Mouse (Mus musculus): ENCODE results near the gene Ubr7. TPM values are rescaled to one million over a fixed set of nuclear protein-coding genes. Genes with fewer than 3 reads are reported as not detected.

Gene Ubr7
- polyA plus RNA-seq, 1 experiment from 2014 or later: 25.6 TPM

DNA sequence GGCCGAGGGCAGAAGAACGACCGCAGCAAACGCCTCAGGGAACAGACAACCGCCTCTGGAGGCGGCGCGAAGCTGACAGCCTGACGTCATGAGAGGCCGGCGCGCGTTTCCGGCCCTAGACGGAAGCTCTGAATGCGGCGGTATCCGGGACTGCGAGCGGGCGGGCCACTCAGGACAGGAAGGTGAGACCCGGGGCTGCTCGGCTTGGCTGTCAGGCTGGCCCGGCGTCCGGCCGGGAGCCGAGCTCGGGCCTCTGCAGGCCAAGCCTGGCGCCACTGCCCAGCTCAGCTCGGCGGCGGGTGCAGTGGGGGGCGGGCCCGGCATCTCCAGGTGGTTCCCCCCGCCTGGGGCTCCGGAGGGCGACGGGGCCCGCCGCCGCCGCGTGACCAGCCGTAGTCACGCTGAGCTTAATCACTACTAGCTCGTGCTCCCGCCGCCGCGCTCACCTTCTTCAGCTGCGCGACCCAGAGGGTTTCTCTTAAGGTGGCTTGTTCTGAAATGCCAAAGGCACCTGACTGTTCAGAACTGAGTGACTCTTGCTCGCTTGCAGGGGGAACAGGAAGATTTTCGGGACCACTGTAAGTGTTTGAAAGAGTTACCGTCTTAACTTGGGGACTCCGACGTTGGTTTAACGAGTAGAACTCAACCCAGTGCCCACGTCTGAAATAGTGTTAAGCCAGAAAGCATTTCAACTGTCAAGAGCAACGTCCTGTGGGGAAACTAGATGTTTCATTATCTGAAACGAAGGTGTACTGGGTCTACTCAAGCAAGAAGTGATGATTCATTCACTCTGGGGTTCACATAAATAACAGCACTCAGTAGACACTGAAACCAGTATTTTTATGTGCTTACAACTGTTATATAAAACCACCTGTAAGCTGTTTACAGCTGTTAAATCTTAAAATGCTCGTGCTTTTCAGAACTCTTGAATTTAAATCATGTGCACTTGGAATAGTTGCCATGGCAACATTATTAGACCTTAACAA, 13.9 kb upstream of the Ubr7 start, which contains the start of the genes Moap1 and Tmem251:
Gene Moap1 (minus strand): TSS at position 73 of the 986 bp plus-strand sequence.
Gene Tmem251 (plus strand): TSS at position 174 of the 986 bp plus-strand sequence.
- peak; percentile 96 for ATAC-seq (replicated peaks; ENCODE audit: insufficient number of reproducible peaks, insufficient read depth, low FRiP score, low read depth)
- peak within 1 kb of the TSS; percentile 91 for H3K9ac ChIP-seq
- peaks cover 21% of the 10 kb centered on the region for H3K4me1 ChIP-seq (replicated peaks)
- peak within 1 kb of the TSS; percentile 93 for H3K4me3 ChIP-seq
- no peaks in the 10 kb centered on the region for H3K27me3 ChIP-seq
- under 1% methylated on average over 63 of the region's 63 CpGs for WGBS
- no peaks in the 10 kb centered on the region for H3K9me3 ChIP-seq (replicated peaks)
- peaks cover 14% of the 10 kb centered on the region for H3K36me3 ChIP-seq
- peak within 1 kb of the TSS; percentile 97 for H3K27ac ChIP-seq
- H3K4me2 ChIP-seq: peak within 1 kb of the TSS; percentile 82

GRCm38 (mm10) chr12:102744839-102745238, 12.9 kb upstream of the Ubr7 start:
- ATAC-seq (replicated peaks; ENCODE audit: insufficient number of reproducible peaks, insufficient read depth, low FRiP score, low read depth): no peak

DNA sequence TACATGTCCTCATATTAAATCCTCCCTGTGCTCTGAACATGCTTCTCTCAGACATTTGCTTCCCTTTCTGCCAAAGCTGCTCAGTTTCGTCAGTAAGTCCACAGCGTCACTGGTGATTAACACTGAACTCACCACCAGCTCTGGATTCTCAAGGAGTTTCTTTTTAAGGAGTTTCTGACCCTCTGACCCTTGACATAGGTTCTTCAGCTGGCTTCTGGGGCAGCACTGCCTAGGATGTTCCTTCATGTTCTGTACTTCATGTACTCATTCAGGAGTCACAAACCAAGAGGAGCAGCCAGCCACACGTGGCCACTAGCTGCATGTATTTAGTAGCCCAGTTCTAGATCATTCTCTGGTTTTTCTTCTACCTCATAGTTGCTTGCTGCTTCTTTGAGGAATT, 9.5 kb upstream of the Ubr7 start:
- H3K27ac ChIP-seq: no peak overlapping the region
- no peak for ATAC-seq (replicated peaks; ENCODE audit: insufficient number of reproducible peaks, insufficient read depth, low FRiP score, low read depth)
- peaks cover 14% of the 10 kb centered on the region for H3K36me3 ChIP-seq
- H3K4me2 ChIP-seq: no peak overlapping the region
- no peaks in the 10 kb centered on the region for H3K27me3 ChIP-seq
- H3K9ac ChIP-seq: no peak overlapping the region
- WGBS: 87% methylated on average over 3 of the region's 3 CpGs
- H3K9me3 ChIP-seq (replicated peaks): no peaks in the 10 kb centered on the region
- peaks cover 12% of the 10 kb centered on the region for H3K4me1 ChIP-seq (replicated peaks)
- no peak overlapping the region for H3K4me3 ChIP-seq

More at GRCm38 (mm10) chr12:102744839-102745238, 12.9 kb upstream of the Ubr7 start:
- Histone ChIP-seq H3K9me3 (replicated peaks) (no peaks in the 10 kb centered on the region), H3K27ac (no peak overlapping the region), H3K4me2 (peak overlapping the region; percentile 82), H3K4me3 (peak overlapping the region; percentile 93), H3K9ac (0 out of 2 replicates have a peak overlapping the region, but pooled peaks have one; percentile 91), H3K27me3 (no peaks in the 10 kb centered on the region), H3K4me1 (replicated peaks) (peaks cover 21% of the 10 kb centered on the region), H3K36me3 (peaks cover 14% of the 10 kb centered on the region)
- WGBS: 50% methylated on average over 6 of the region's 6 CpGs

GRCm38 (mm10) chr12:102756304-102756703, 1.5 kb upstream of the Ubr7 start:
- Histone ChIP-seq H3K27ac (0 out of 2 replicates have a peak overlapping the region, but pooled peaks have one; percentile 92), H3K9ac (peak overlapping the region; percentile 63; the same call in 1 of the 2 replicates), H3K4me3 (peak overlapping the region; percentile 90), H3K4me1 (replicated peaks) (peaks cover 22% of the 10 kb centered on the region), H3K36me3 (no peaks in the 10 kb centered on the region; the same call in 1 of the 2 replicates), H3K9me3 (replicated peaks) (no peaks in the 10 kb centered on the region), H3K4me2 (peak overlapping the region; percentile 79), H3K27me3 (no peaks in the 10 kb centered on the region)
- 81% methylated on average over 7 of the region's 7 CpGs for WGBS
- no peak for ATAC-seq (replicated peaks; ENCODE audit: insufficient number of reproducible peaks, insufficient read depth, low FRiP score, low read depth)

DNA sequence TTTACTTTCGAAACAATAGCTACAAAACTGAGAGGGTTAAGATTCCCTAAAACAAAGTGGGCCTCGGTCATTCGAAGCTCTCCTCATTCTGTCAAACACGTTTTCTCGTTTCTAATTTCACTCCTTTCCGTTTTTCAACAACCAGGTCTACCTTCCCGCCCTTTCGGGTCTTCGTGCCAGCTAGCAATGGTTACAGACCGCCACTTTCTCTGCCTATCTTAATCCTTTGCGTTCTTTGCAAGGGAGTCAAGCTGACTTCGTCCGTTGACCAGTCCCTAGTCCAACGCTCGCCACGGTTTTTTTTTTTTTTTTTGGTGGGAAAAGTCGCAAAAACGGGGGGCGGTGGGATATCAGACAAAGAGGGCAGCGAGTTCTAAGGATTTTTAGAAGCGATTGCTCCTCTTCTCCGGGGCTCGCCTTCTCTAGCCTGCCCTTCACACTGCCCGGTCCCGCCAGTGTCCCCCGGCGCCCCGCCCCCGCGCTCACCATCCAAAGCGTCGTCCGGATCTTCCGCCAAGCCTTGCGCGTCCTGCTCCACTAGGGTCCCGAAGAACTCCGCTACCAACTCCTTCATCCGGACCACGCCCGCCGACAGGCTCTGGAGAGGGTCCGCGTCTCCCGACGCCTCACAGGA, 595 bp upstream of the Ubr7 start:
- Histone ChIP-seq H3K4me2 (peak overlapping the region; percentile 79), H3K9ac (peak overlapping the region; percentile 63), H3K36me3 (peaks cover under 1% of the 10 kb centered on the region; the same call in 1 of the 2 replicates), H3K4me3 (peak overlapping the region; percentile 90), H3K4me1 (replicated peaks) (peaks cover 22% of the 10 kb centered on the region), H3K27me3 (no peaks in the 10 kb centered on the region), H3K27ac (peak overlapping the region; percentile 92), H3K9me3 (replicated peaks) (no peaks in the 10 kb centered on the region)
- peak; percentile 81 for ATAC-seq (replicated peaks; ENCODE audit: insufficient number of reproducible peaks, insufficient read depth, low FRiP score, low read depth)
- WGBS: 1% methylated on average over 46 of the region's 46 CpGs

GRCm38 (mm10) chr12:102758403-102758756, 613 bp downstream of the Ubr7 start, which contains the start of gene Gm20604:
TSS of gene Gm20604 (minus strand) at chr12:102758672.
- Histone ChIP-seq H3K9me3 (replicated peaks) (no peaks in the 10 kb centered on the region), H3K27ac (peak within 1 kb of the TSS; percentile 92), H3K4me3 (peak within 1 kb of the TSS; percentile 90), H3K4me2 (peak within 1 kb of the TSS; percentile 84), H3K9ac (peak within 1 kb of the TSS; percentile 82), H3K4me1 (replicated peaks) (peaks cover 22% of the 10 kb centered on the region), H3K36me3 (peaks cover 8% of the 10 kb centered on the region; the same call in 1 of the 2 replicates), H3K27me3 (no peaks in the 10 kb centered on the region)
- WGBS: under 1% methylated on average over 10 of the region's 10 CpGs
- no peak for ATAC-seq (replicated peaks; ENCODE audit: insufficient number of reproducible peaks, insufficient read depth, low FRiP score, low read depth)

- ATAC-seq (replicated peaks; ENCODE audit: insufficient number of reproducible peaks, insufficient read depth, low FRiP score, low read depth): no peak
- H3K4me1 ChIP-seq (replicated peaks): peaks cover 22% of the 10 kb centered on the region
- H3K27ac ChIP-seq: peak overlapping the region; percentile 87; the same call in 1 of the 2 replicates
- peak overlapping the region; percentile 84 for H3K4me2 ChIP-seq
- 6% methylated on average over 5 of the region's 5 CpGs for WGBS
- H3K27me3 ChIP-seq: no peaks in the 10 kb centered on the region
- no peaks in the 10 kb centered on the region for H3K9me3 ChIP-seq (replicated peaks)
- H3K36me3 ChIP-seq: peaks cover 11% of the 10 kb centered on the region; the same call in 1 of the 2 replicates
- peak overlapping the region; percentile 90 for H3K4me3 ChIP-seq
- H3K9ac ChIP-seq: peak overlapping the region; percentile 82
Observed at GRCm38 (mm10) chr12:102758936-102759335, 1.2 kb downstream of the Ubr7 start.

DNA sequence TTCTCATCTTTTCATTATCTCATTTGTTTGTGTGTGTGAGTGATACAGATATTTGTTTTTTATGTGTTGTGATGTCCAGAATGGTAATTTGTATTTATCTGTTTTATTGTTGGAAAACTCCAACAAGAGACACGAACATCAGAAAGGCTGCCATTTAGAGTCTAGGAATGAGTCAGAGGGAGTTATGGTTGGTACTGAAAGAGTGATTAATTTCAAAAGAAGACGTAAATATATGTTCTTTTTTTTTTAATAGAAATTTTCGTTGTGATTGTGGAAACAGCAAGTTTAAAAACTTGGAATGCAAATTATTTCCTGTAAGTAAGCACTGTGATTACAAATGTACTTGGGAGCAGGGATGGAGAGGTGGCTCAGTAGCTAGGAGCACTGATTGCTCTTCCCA, 3.9 kb downstream of the Ubr7 start:
- no peak for ATAC-seq (replicated peaks; ENCODE audit: insufficient number of reproducible peaks, insufficient read depth, low FRiP score, low read depth)
- Histone ChIP-seq H3K27me3 (no peaks in the 10 kb centered on the region), H3K36me3 (peaks cover 32% of the 10 kb centered on the region), H3K27ac (no peak overlapping the region), H3K9me3 (replicated peaks) (no peaks in the 10 kb centered on the region), H3K4me3 (no peak overlapping the region), H3K4me1 (replicated peaks) (peaks cover 16% of the 10 kb centered on the region), H3K9ac (no peak overlapping the region), H3K4me2 (no peak overlapping the region)
- WGBS: 83% methylated on average over 3 of the region's 3 CpGs

GRCm38 (mm10) chr12:102763696-102764095, 5.9 kb downstream of the Ubr7 start:
- Histone ChIP-seq H3K4me3 (no peak overlapping the region), H3K4me1 (replicated peaks) (peaks cover 13% of the 10 kb centered on the region), H3K9me3 (replicated peaks) (no peaks in the 10 kb centered on the region), H3K27ac (no peak overlapping the region), H3K9ac (no peak overlapping the region), H3K36me3 (peaks cover 50% of the 10 kb centered on the region), H3K4me2 (no peak overlapping the region), H3K27me3 (no peaks in the 10 kb centered on the region)
- no peak for ATAC-seq (replicated peaks; ENCODE audit: insufficient number of reproducible peaks, insufficient read depth, low FRiP score, low read depth)

- Histone ChIP-seq H3K9me3 (replicated peaks) (no peaks in the 10 kb centered on the region), H3K27ac (no peak overlapping the region), H3K27me3 (no peaks in the 10 kb centered on the region), H3K4me1 (replicated peaks) (no peaks in the 10 kb centered on the region), H3K36me3 (peaks cover 89% of the 10 kb centered on the region), H3K9ac (no peak overlapping the region), H3K4me2 (no peak overlapping the region), H3K4me3 (no peak overlapping the region)
- 91% methylated on average over 4 of the region's 4 CpGs for WGBS
- no peak for ATAC-seq (replicated peaks; ENCODE audit: insufficient number of reproducible peaks, insufficient read depth, low FRiP score, low read depth)
Observed at GRCm38 (mm10) chr12:102769000-102769399, 11.2 kb downstream of the Ubr7 start.

GRCm38 (mm10) chr12:102771601-102772000, 13.8 kb downstream of the Ubr7 start:
- WGBS: 95% methylated on average over 8 of the region's 8 CpGs

More at GRCm38 (mm10) chr12:102771601-102772000, 13.8 kb downstream of the Ubr7 start:
- Histone ChIP-seq H3K9me3 (replicated peaks) (no peaks in the 10 kb centered on the region), H3K36me3 (peaks cover 92% of the 10 kb centered on the region), H3K4me2 (no peak overlapping the region), H3K4me1 (replicated peaks) (no peaks in the 10 kb centered on the region), H3K4me3 (no peak overlapping the region), H3K27me3 (no peaks in the 10 kb centered on the region), H3K9ac (no peak overlapping the region), H3K27ac (no peak overlapping the region)
- ATAC-seq (replicated peaks; ENCODE audit: insufficient number of reproducible peaks, insufficient read depth, low FRiP score, low read depth): no peak

All from heart, embryonic 15.5 days (tissue).